Mouse (Mus musculus) heart, adult 2 months (tissue): ENCODE data around the gene Txnrd2.

ENCODE experiments used
- CTCF ChIP-seq: fragments of 200-600 bp; IDR thresholded peaks from 2 replicates; pipeline ENCODE4 v1.8.1; 2022; ENCODE audit warnings: antibody characterized with exemption, mild to moderate bottlenecking, moderate library complexity
- EP300 ChIP-seq: fragments of 200-500 bp; IDR thresholded peaks from 2 replicates; pipeline ENCODE4 v1.6.1; 2011; ENCODE audit warnings: low read depth, low read length, control low read depth; ENCODE audit not compliant: insufficient read depth
- POLR2A ChIP-seq: fragments of 200-500 bp; IDR thresholded peaks from 2 replicates; pipeline ENCODE4 v1.6.1; 2011; ENCODE audit warnings: mild to moderate bottlenecking, low read depth, low read length, control low read depth; ENCODE audit not compliant: insufficient read depth

DNA sequence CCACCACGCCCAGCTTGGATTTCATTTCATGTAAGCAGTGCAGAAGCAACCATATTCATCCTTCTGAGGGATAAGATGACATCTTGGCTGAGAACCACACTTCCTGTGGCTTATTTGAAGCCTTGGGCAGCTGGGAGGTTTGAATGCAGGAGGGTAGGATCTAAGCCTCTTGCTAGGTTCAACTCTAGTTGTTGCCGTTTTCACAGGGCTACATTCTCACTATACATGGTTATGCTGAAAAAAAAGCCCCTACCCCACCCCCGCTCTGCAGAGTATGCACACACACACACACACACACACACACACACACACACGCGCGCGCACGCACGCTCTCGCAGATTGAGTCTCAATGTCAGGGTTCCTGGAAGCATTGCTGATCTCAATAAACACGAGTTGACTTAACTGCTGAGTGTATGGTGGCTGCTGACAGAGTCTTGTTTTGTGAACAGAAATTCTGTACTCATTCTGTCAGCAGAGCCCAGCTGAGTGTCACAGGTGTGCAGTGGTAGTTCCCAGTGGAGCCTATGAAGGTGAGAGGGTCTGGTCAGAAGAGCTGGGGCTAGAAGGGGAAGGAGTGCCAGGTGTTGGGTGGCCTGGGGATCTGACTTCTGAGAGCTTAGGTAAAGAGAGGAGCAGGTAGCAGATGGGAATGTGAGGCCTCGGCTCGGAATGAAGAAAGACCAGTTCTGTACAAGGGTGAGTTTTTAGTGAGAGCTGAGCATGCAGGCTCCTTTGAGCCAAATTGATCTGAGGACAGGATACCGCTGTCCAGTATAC lies 77.6 kb downstream of the Txnrd2 start:
- TF ChIP-seq CTCF (no peak), POLR2A (no peak), EP300 (no peak)
